Mouse (Mus musculus): Measurements from ENCODE around the gene Abce1. TPM values are rescaled to one million over a fixed set of nuclear protein-coding genes. Genes with fewer than 3 reads are reported as not detected.

The Abce1 gene
- total RNA-seq, 1 experiment = 168 TPM

- peak within 1 kb of the TSS; percentile 78 for H3K27ac ChIP-seq (ENCODE audit: insufficient read depth, low read depth, low read length, poor library complexity, severe bottlenecking)
- no peaks in the 10 kb centered on the region for H3K9me3 ChIP-seq (ENCODE audit: control insufficient read depth, insufficient read depth, low read depth, low read length)
- no peak for TF ChIP-seq CHD2 (IDR thresholded peaks at IDR 0.05; ENCODE audit: low read depth, low read length)
- peak; percentile 55; the same call in 1 of the 2 replicates for TF ChIP-seq ZNF384 (IDR thresholded peaks at IDR 0.05; ENCODE audit: low read depth, low read length)
- H3K9ac ChIP-seq (ENCODE audit: insufficient read depth, low read depth, low read length, poor library complexity, severe bottlenecking) = peak within 1 kb of the TSS; percentile 90
- DNase-seq (ENCODE audit: low read depth, low spot score) = no peak
- in situ Hi-C loops (cut with MboI; ENCODE audit: low sequenced_read_pairs in 2 of 2, unreplicated experiment in 2 of 2) = no loop called here
- H3K4me3 ChIP-seq (ENCODE audit: insufficient read depth in 1 of 2, low read depth in 1 of 2, low read length in 2 of 2, poor library complexity in 1 of 2, severe bottlenecking in 1 of 2) = peak within 1 kb of the TSS; percentile 81 to 87
- H3K36me3 ChIP-seq (ENCODE audit: control insufficient read depth, insufficient read depth, low read length, poor library complexity, severe bottlenecking) = peaks cover 5% of the 10 kb centered on the region; the same call in 1 of the 2 replicates
- peaks cover 5 to 6% of the 10 kb centered on the region in 2 experiments for H3K4me1 ChIP-seq (ENCODE audit: control insufficient read depth in 2 of 2, insufficient read depth in 2 of 2, low read length in 2 of 2, poor library complexity in 1 of 2)
Measured at GRCm38 (mm10) chr8:79639586-79640451, 71.7 kb downstream of the Abce1 start, which contains the start of gene Otud4. Gene Otud4, plus strand, starts transcription at chr8:79639618.

GRCm38 (mm10) chr8:79638707-79639549 lies 72.6 kb downstream of the Abce1 start:
- TF ChIP-seq ZNF384 (IDR thresholded peaks at IDR 0.05; ENCODE audit: low read depth, low read length) (peak; percentile 89), ZC3H11A (IDR thresholded peaks at IDR 0.05; ENCODE audit: borderline replicate concordance, low read depth, low read length) (no peak), CHD2 (IDR thresholded peaks at IDR 0.05; ENCODE audit: low read depth, low read length) (no peak), HCFC1 (IDR thresholded peaks at IDR 0.05; ENCODE audit: borderline replicate concordance, insufficient read depth, low read length) (peak; percentile 98), MAFK (IDR thresholded peaks at IDR 0.05; ENCODE audit: insufficient read depth, low read depth, low read length) (no peak)
- H3K36me3 ChIP-seq (ENCODE audit: control insufficient read depth, insufficient read depth, low read length, poor library complexity, severe bottlenecking) = peaks cover under 1% of the 10 kb centered on the region; the same call in 1 of the 2 replicates
- H3K27ac ChIP-seq (ENCODE audit: insufficient read depth, low read depth, low read length, poor library complexity, severe bottlenecking) = peak overlapping the region; percentile 78
- in situ Hi-C loops (cut with MboI; ENCODE audit: low sequenced_read_pairs in 2 of 2, unreplicated experiment in 2 of 2) = no loop called here
- peak overlapping the region; percentile 81 to 87 for H3K4me3 ChIP-seq (ENCODE audit: insufficient read depth in 1 of 2, low read depth in 1 of 2, low read length in 2 of 2, poor library complexity in 1 of 2, severe bottlenecking in 1 of 2)
- no peaks in the 10 kb centered on the region for H3K9me3 ChIP-seq (ENCODE audit: control insufficient read depth, insufficient read depth, low read depth, low read length)
- peaks cover 5 to 6% of the 10 kb centered on the region in 2 experiments for H3K4me1 ChIP-seq (ENCODE audit: control insufficient read depth in 2 of 2, insufficient read depth in 2 of 2, low read length in 2 of 2, poor library complexity in 1 of 2)
- H3K9ac ChIP-seq (ENCODE audit: insufficient read depth, low read depth, low read length, poor library complexity, severe bottlenecking) = peak overlapping the region; percentile 90
- peak; percentile 95 for DNase-seq (ENCODE audit: low read depth, low spot score)

- H3K9me3 ChIP-seq (ENCODE audit: control insufficient read depth, insufficient read depth, low read depth, low read length) = no peaks in the 10 kb centered on the region
- H3K36me3 ChIP-seq (ENCODE audit: control insufficient read depth, insufficient read depth, low read length, poor library complexity, severe bottlenecking) = no peaks in the 10 kb centered on the region
- TF ChIP-seq HCFC1 (IDR thresholded peaks at IDR 0.05; ENCODE audit: borderline replicate concordance, insufficient read depth, low read length) (no peak), CHD2 (IDR thresholded peaks at IDR 0.05; ENCODE audit: low read depth, low read length) (no peak), ZC3H11A (IDR thresholded peaks at IDR 0.05; ENCODE audit: borderline replicate concordance, low read depth, low read length) (no peak), ZNF384 (IDR thresholded peaks at IDR 0.05; ENCODE audit: low read depth, low read length) (no peak), MAFK (IDR thresholded peaks at IDR 0.05; ENCODE audit: insufficient read depth, low read depth, low read length) (no peak)
- H3K4me3 ChIP-seq (ENCODE audit: insufficient read depth in 1 of 2, low read depth in 1 of 2, low read length in 2 of 2, poor library complexity in 1 of 2, severe bottlenecking in 1 of 2) = peak overlapping the region; percentile 70 to 75; a peak in 3 of 4 replicates
- in situ Hi-C loops (cut with MboI; ENCODE audit: low sequenced_read_pairs in 2 of 2, unreplicated experiment in 2 of 2) = no loop called here
- no peak overlapping the region; the same call in 1 of the 2 replicates for H3K27ac ChIP-seq (ENCODE audit: insufficient read depth, low read depth, low read length, poor library complexity, severe bottlenecking)
- no peak for DNase-seq (ENCODE audit: low read depth, low spot score)
- no peak overlapping the region; the same call in 1 of the 2 replicates for H3K9ac ChIP-seq (ENCODE audit: insufficient read depth, low read depth, low read length, poor library complexity, severe bottlenecking)
- peaks cover 3 to 6% of the 10 kb centered on the region in 2 experiments for H3K4me1 ChIP-seq (ENCODE audit: control insufficient read depth in 2 of 2, insufficient read depth in 2 of 2, low read length in 2 of 2, poor library complexity in 1 of 2)
Measured at GRCm38 (mm10) chr8:79638001-79638706, 73.4 kb downstream of the Abce1 start.

GRCm38 (mm10) chr8:79637237-79637636 lies 74.3 kb downstream of the Abce1 start:
- DNase-seq (ENCODE audit: low read depth, low spot score) = no peak
- in situ Hi-C loops (cut with MboI; ENCODE audit: low sequenced_read_pairs in 2 of 2, unreplicated experiment in 2 of 2) = no loop called here
- Histone ChIP-seq H3K9me3 (ENCODE audit: control insufficient read depth, insufficient read depth, low read depth, low read length) (no peaks in the 10 kb centered on the region), H3K4me3 (ENCODE audit: insufficient read depth in 1 of 2, low read depth in 1 of 2, low read length in 2 of 2, poor library complexity in 1 of 2, severe bottlenecking in 1 of 2) (no peak overlapping the region), H3K36me3 (ENCODE audit: control insufficient read depth, insufficient read depth, low read length, poor library complexity, severe bottlenecking) (no peaks in the 10 kb centered on the region), H3K9ac (ENCODE audit: insufficient read depth, low read depth, low read length, poor library complexity, severe bottlenecking) (no peak overlapping the region), H3K4me1 (ENCODE audit: control insufficient read depth in 2 of 2, insufficient read depth in 2 of 2, low read length in 2 of 2, poor library complexity in 1 of 2) (peaks cover 2 to 5% of the 10 kb centered on the region in 2 experiments; a peak in 3 of 4 replicates), H3K27ac (ENCODE audit: insufficient read depth, low read depth, low read length, poor library complexity, severe bottlenecking) (no peak overlapping the region)
- TF ChIP-seq HCFC1 (IDR thresholded peaks at IDR 0.05; ENCODE audit: borderline replicate concordance, insufficient read depth, low read length) (no peak), CHD2 (IDR thresholded peaks at IDR 0.05; ENCODE audit: low read depth, low read length) (no peak), MAFK (IDR thresholded peaks at IDR 0.05; ENCODE audit: insufficient read depth, low read depth, low read length) (no peak), ZC3H11A (IDR thresholded peaks at IDR 0.05; ENCODE audit: borderline replicate concordance, low read depth, low read length) (no peak), ZNF384 (IDR thresholded peaks at IDR 0.05; ENCODE audit: low read depth, low read length) (no peak)

Measured in ES-E14 (cell line).